Mouse (Mus musculus) myocyte (in vitro differentiated cells): Measurements from ENCODE around the gene Ect2l. TPM values are rescaled to one million over a fixed set of nuclear protein-coding genes. Genes with fewer than 3 reads are reported as not detected.

Experiments used
- H3K27me3 ChIP-seq: one replicate; pipeline ENCODE4 v1.6.1; 2011; ENCODE audit not compliant: control insufficient read depth, insufficient read depth, insufficient read length
- H3K36me3 ChIP-seq: one replicate; pipeline ENCODE4 v1.6.1; 2011; ENCODE audit not compliant: control insufficient read depth, insufficient read depth
- H3K4me2 ChIP-seq: one replicate; pipeline ENCODE4 v1.6.1; 2011; ENCODE audit warnings: low read depth, control low read depth
- H3K4me3 ChIP-seq: one replicate; pipeline ENCODE4 v1.5.1; 2011; ENCODE audit warnings: mild to moderate bottlenecking, control low read depth, moderate library complexity
- H3K79me2 ChIP-seq: one replicate; pipeline ENCODE4 v1.6.1; 2011; ENCODE audit not compliant: control insufficient read depth, insufficient read depth
- H3ac ChIP-seq: one replicate; pipeline ENCODE4 v1.6.1; 2011; ENCODE audit not compliant: control insufficient read depth, insufficient read length
- CEBPB ChIP-seq: IDR thresholded peaks from 2 replicates; pipeline ENCODE4 v1.6.1; 2011; ENCODE audit warnings: mild to moderate bottlenecking, moderate library complexity; ENCODE audit not compliant: poor library complexity, insufficient read depth, severe bottlenecking
- E2F4 ChIP-seq: IDR thresholded peaks from one replicate; pipeline ENCODE4 v1.6.1; 2011; ENCODE audit warnings: mild to moderate bottlenecking, control low read depth, moderate library complexity; ENCODE audit not compliant: insufficient read depth
- MAX ChIP-seq: IDR thresholded peaks from one replicate; pipeline ENCODE4 v1.6.1; 2011; ENCODE audit warnings: low read depth, mild to moderate bottlenecking, control low read depth
- MYOD1 ChIP-seq, 3 experiments: IDR thresholded peaks; one replicate each; pipeline ENCODE4 v1.6.1; 2011; ENCODE audit warnings: control low read depth in 2 of 3, low read depth in 2 of 3, mild to moderate bottlenecking in 2 of 3, moderate library complexity in 1 of 3; ENCODE audit not compliant: insufficient read length in 2 of 3, control insufficient read depth in 1 of 3
- MYOG ChIP-seq, 3 experiments: IDR thresholded peaks; one replicate each; pipeline ENCODE4 v1.6.1; 2011; ENCODE audit warnings: control low read depth in 2 of 3, low read depth in 2 of 3, mild to moderate bottlenecking in 2 of 3; ENCODE audit not compliant: insufficient read length in 2 of 3, control insufficient read depth in 1 of 3, insufficient read depth in 1 of 3
- POLR2A ChIP-seq: IDR thresholded peaks from one replicate; pipeline ENCODE4 v1.6.1; 2011; ENCODE audit warnings: low read depth, mild to moderate bottlenecking, control low read depth, moderate library complexity; ENCODE audit not compliant: insufficient read length
- POLR2AphosphoS2 ChIP-seq: IDR thresholded peaks from one replicate; pipeline ENCODE4 v1.6.1; 2011; ENCODE audit warnings: low read depth, control low read depth; ENCODE audit not compliant: insufficient read length
- REST ChIP-seq: IDR thresholded peaks from one replicate; pipeline ENCODE4 v1.6.1; 2011; ENCODE audit warnings: mild to moderate bottlenecking, control low read depth, moderate library complexity; ENCODE audit not compliant: insufficient read depth, insufficient read length
- SRF ChIP-seq: IDR thresholded peaks from one replicate; pipeline ENCODE4 v1.6.1; 2011; ENCODE audit warnings: low read depth; ENCODE audit not compliant: control insufficient read depth, insufficient read length
- TCF12 ChIP-seq: IDR thresholded peaks from one replicate; pipeline ENCODE4 v1.6.1; 2011; ENCODE audit warnings: mild to moderate bottlenecking, control low read depth; ENCODE audit not compliant: poor library complexity, insufficient read depth, severe bottlenecking
- TCF3 ChIP-seq: IDR thresholded peaks from one replicate; pipeline ENCODE4 v1.6.1; 2011; ENCODE audit warnings: low read depth, control low read depth; ENCODE audit not compliant: insufficient read length
- USF1 ChIP-seq: IDR thresholded peaks from one replicate; pipeline ENCODE4 v1.6.1; 2011; ENCODE audit warnings: low read depth, mild to moderate bottlenecking, control low read depth, moderate library complexity
- polyA plus RNA-seq: library from polyadenylated mRNA; unstranded; fragments of >200 nt; fragmentation: generic; extraction: Trizol; gene quantifications from one replicate; pipeline ENCODE4 v1.2.1, GENCODE M21; 2012; ENCODE audit warnings: missing spikeins

Ect2l gene
- polyA plus RNA-seq, 1 experiment = 1.1 TPM

DNA sequence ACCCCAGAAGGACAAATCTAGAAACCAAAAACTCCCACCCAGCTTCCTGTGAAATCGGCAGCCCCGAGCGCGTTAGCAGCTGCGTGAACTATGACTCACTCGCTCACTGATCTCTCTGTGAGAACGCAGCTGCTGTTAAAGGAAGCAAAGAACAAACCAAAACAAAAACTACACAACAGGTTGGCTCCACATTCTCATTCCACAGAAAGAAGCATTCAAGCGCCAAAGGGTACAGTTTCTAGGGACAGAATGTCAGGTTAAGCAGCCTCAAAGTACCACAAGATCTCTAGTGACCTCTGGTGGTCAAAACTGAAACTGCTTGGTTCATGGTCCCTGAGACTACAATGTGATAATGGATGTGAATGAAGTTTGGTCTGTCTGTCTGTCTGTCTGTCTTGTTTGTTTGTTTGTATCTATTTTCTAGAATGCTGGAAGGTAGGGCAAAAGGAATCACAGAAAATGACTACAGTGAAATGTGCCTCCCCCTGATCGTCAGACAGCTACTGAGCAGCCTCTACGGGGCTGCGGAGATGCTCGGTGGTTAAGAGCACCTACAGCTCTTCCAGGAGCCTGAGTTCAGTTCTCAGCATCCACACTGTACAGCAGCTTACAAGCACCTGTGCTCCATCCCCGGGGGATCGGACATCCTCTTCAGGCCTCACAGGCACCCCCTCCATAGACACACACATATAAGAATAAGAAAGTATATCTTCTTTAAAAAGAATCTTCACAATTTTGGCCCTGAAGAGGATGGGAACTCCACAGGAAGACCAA lies 13.3 kb downstream of the Ect2l start:
- no peaks in the 10 kb centered on the region for H3K36me3 ChIP-seq
- peak overlapping the region; percentile 7 for H3K4me3 ChIP-seq
- TF ChIP-seq MYOG (IDR thresholded peaks at IDR 0.05; ENCODE audit: control insufficient read depth in 1 of 3, insufficient read depth in 1 of 3, insufficient read length in 2 of 3, low read depth in 2 of 3) = peak in 2 of 3 experiments; percentile 36 to 64
- peak in 2 of 3 experiments; percentile 47 to 66 for TF ChIP-seq MYOD1 (IDR thresholded peaks at IDR 0.05; ENCODE audit: control insufficient read depth in 1 of 3, insufficient read length in 2 of 3, low read depth in 2 of 3)
- no peak for TF ChIP-seq CEBPB
- H3K27me3 ChIP-seq = no peaks in the 10 kb centered on the region
- peak overlapping the region; percentile 85 for H3K4me2 ChIP-seq
- H3ac ChIP-seq = no peak overlapping the region
- H3K79me2 ChIP-seq = no peaks in the 10 kb centered on the region

DNA sequence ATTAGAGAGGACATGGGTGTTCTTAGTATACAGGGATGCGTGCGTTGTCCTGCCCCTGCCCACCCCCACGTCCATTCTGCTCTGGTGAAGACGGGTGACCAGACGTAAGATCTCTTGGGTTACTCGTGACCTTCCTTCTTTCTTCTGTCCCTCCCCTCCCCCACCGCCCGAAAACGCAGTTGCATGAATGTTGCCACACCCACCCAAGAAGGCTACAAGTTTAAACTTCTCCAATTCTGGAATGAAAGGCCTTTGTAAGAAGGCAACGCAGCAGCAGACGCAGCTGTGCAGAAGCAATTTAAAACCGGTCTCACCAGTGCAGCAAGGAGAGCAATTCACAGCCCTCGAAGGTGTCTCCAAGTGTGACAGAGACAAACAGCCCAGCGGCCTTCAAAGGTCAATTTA lies 16.0 kb downstream of the Ect2l start:
- H3K27me3 ChIP-seq = no peaks in the 10 kb centered on the region
- no peak overlapping the region for H3ac ChIP-seq
- TF ChIP-seq REST (no peak), USF1 (no peak), TCF3 (no peak), POLR2AphosphoS2 (no peak), MYOD1 (IDR thresholded peaks at IDR 0.05; ENCODE audit: control insufficient read depth in 1 of 3, insufficient read length in 2 of 3, low read depth in 2 of 3) (no peak), POLR2A (no peak)
- H3K36me3 ChIP-seq = no peaks in the 10 kb centered on the region
- no peaks in the 10 kb centered on the region for H3K79me2 ChIP-seq
- no peak overlapping the region for H3K4me3 ChIP-seq
- H3K4me2 ChIP-seq = no peak overlapping the region

DNA sequence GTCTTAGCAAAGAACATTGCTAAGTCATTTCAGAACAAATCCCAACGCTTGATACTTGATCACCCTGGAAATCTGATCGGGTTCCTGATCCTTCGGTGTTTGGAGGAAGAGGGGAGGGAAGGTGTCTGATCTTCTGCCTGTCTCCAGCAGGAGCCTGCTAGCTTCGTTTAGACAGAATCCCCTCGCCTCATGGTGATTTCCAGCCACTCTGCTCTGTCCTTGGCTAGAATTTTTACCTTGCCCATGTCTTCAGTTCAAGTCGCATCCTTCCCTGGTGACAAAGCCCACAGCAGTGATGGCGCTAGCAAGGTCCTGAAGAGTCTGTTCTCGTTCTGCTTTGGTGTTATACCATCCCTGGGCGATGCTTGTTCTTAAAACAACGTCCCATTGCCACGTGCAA lies 16.5 kb downstream of the Ect2l start:
- TF ChIP-seq TCF3 (no peak), TCF12 (no peak), REST (no peak), CEBPB (no peak), MAX (no peak), E2F4 (no peak), POLR2A (no peak), SRF (no peak), POLR2AphosphoS2 (no peak), MYOD1 (IDR thresholded peaks at IDR 0.05; ENCODE audit: control insufficient read depth in 1 of 3, insufficient read length in 2 of 3, low read depth in 2 of 3) (no peak), MYOG (IDR thresholded peaks at IDR 0.05; ENCODE audit: control insufficient read depth in 1 of 3, insufficient read depth in 1 of 3, insufficient read length in 2 of 3, low read depth in 2 of 3) (no peak), USF1 (no peak)

DNA sequence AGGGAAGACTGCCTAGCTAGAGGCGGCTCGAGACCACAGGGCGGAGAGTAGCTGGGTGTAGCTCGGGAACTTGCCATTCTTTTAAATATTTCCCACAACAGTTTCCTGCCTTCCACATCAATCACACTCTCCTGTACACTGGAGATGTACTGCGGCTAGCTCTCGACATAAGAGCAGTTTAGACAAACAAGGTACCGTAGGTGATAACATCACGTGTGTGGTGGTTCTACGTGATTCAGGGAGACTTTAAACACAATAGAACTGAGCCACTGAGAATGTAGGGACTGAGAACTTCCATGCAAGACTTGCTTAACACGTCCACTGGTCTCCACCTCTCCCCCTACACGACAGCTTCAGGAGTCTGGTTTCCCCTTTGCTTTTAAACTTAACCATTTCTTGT lies 17.5 kb downstream of the Ect2l start:
- no peak overlapping the region for H3ac ChIP-seq
- no peak overlapping the region for H3K4me2 ChIP-seq
- H3K79me2 ChIP-seq = no peaks in the 10 kb centered on the region
- TF ChIP-seq POLR2A (no peak), MAX (no peak), SRF (no peak), POLR2AphosphoS2 (no peak), TCF12 (no peak), CEBPB (no peak), USF1 (no peak), REST (no peak), MYOD1 (IDR thresholded peaks at IDR 0.05; ENCODE audit: control insufficient read depth in 1 of 3, insufficient read length in 2 of 3, low read depth in 2 of 3) (no peak), TCF3 (no peak), MYOG (IDR thresholded peaks at IDR 0.05; ENCODE audit: control insufficient read depth in 1 of 3, insufficient read depth in 1 of 3, insufficient read length in 2 of 3, low read depth in 2 of 3) (no peak), E2F4 (no peak)
- no peaks in the 10 kb centered on the region for H3K27me3 ChIP-seq
- no peaks in the 10 kb centered on the region for H3K36me3 ChIP-seq
- no peak overlapping the region for H3K4me3 ChIP-seq

More for the DNA sequence above, 16.5 kb downstream of the Ect2l start:
- Histone ChIP-seq H3K4me2 (no peak overlapping the region), H3K4me3 (no peak overlapping the region), H3K27me3 (no peaks in the 10 kb centered on the region), H3K79me2 (no peaks in the 10 kb centered on the region), H3K36me3 (no peaks in the 10 kb centered on the region), H3ac (no peak overlapping the region)

DNA sequence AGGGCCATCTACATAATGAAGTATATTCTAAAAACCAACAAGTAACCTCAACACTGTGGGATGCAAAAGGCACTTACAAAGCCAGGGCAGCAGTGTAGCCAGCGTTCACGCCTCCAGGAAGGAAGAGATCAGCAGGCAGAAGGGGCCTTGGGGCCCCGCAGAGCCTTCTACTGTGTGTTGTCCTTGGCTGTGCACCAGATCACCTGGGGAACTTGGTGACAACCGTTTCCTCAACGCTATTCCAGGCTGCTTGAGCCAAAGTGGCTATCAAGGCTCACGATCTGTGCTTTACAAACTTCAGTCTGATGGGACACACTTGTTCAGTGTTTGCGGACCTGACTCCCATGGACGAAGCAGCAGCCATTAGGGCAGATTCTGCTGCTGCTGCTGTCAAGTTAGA lies 19.0 kb downstream of the Ect2l start:
- Histone ChIP-seq H3K36me3 (no peaks in the 10 kb centered on the region), H3K4me2 (no peak overlapping the region), H3ac (no peak overlapping the region), H3K4me3 (no peak overlapping the region), H3K27me3 (no peaks in the 10 kb centered on the region), H3K79me2 (no peaks in the 10 kb centered on the region)
- TF ChIP-seq TCF3 (no peak), USF1 (no peak), SRF (no peak), E2F4 (no peak), MYOG (IDR thresholded peaks at IDR 0.05; ENCODE audit: control insufficient read depth in 1 of 3, insufficient read depth in 1 of 3, insufficient read length in 2 of 3, low read depth in 2 of 3) (no peak), POLR2AphosphoS2 (no peak), MYOD1 (IDR thresholded peaks at IDR 0.05; ENCODE audit: control insufficient read depth in 1 of 3, insufficient read length in 2 of 3, low read depth in 2 of 3) (no peak), TCF12 (no peak), REST (no peak), CEBPB (no peak), POLR2A (no peak), MAX (no peak)
